Mouse (Mus musculus): ENCODE data around the gene Zfp281.

GRCm38 (mm10) chr1:136671767-136672434 lies 47.2 kb downstream of the Zfp281 start:
- no peak for TF ChIP-seq GATA1 (IDR thresholded peaks at IDR 0.05; ENCODE audit: borderline replicate concordance, low read length)
- no peak for TF ChIP-seq FLI1 (IDR thresholded peaks at IDR 0.05; ENCODE audit: low read length)

All from megakaryocyte, embryonic 14.5 days (primary cell).